Mouse (Mus musculus) heart, embryonic 15.5 days (tissue): Measurements from ENCODE around the gene Hoxd8. TPM values are rescaled to one million over a fixed set of nuclear protein-coding genes. Genes with fewer than 3 reads are reported as not detected.
A peak's percentile ranks its signal among the peaks of the same experiment; 100 is the strongest.

ENCODE experiments used
- ATAC-seq: fragments of 200-750 bp; cut with Nextera tagmentation; replicated peaks from 2 replicates; pipeline ENCODE4 v1.8.0; 2017; ENCODE audit warnings: low read depth, moderate TSS enrichment; ENCODE audit not compliant: insufficient number of reproducible peaks, insufficient read depth, low FRiP score
- H3K27ac ChIP-seq: fragments of 300-500 bp; sonication (generic); 2 replicates; pipeline ENCODE4 v1.5.1; 2015; ENCODE audit warnings: mild to moderate bottlenecking, inconsistent platforms
- H3K27me3 ChIP-seq: fragments of 300-500 bp; sonication (generic); 2 replicates; pipeline ENCODE4 v1.6.1; 2015; ENCODE audit warnings: inconsistent platforms
- H3K36me3 ChIP-seq: fragments of 300-500 bp; sonication (generic); 2 replicates; pipeline ENCODE4 v1.6.1; 2015; ENCODE audit warnings: mild to moderate bottlenecking, inconsistent platforms
- H3K4me1 ChIP-seq: fragments of 300-500 bp; sonication (generic); replicated peaks from 2 replicates; pipeline ENCODE4 v1.6.1; 2015; ENCODE audit warnings: inconsistent platforms
- H3K4me2 ChIP-seq: fragments of 300-500 bp; sonication (generic); 2 replicates; pipeline ENCODE4 v1.6.1; 2015; ENCODE audit warnings: inconsistent platforms, mild to moderate bottlenecking, moderate library complexity
- H3K4me3 ChIP-seq: fragments of 300-500 bp; sonication (generic); 2 replicates; pipeline ENCODE4 v1.5.1; 2015; ENCODE audit warnings: mild to moderate bottlenecking, inconsistent platforms
- H3K9ac ChIP-seq: fragments of 300-500 bp; sonication (generic); 2 replicates; pipeline ENCODE4 v1.6.1; 2015; ENCODE audit warnings: mild to moderate bottlenecking, inconsistent platforms
- H3K9me3 ChIP-seq: fragments of 300-500 bp; sonication (generic); replicated peaks from 2 replicates; pipeline ENCODE4 v1.6.1; 2016; ENCODE audit warnings: inconsistent platforms
- WGBS: fragments of 180-500 bp; shearing (Covaris S2); methylation state at CpG from one replicate; pipeline ENCODE4 v1.1.7; 2015; ENCODE audit warnings: mixed read lengths; 5-methylcytosine and 5-hydroxymethylcytosine counted together
- polyA plus RNA-seq: library from polyadenylated mRNA; unstranded; fragments of >200 nt; fragmentation: Nextera tagmentation; extraction: Ambion mirVana; gene quantifications from 2 replicates; pipeline ENCODE4 v1.2.1, GENCODE M21; 2015

The Hoxd8 gene
- polyA plus RNA-seq, 1 experiment from 2014 or later: 0.24 TPM

GRCm38 (mm10) chr2:74696442-74697335 lies 7.7 kb upstream of the Hoxd8 start:
- Histone ChIP-seq H3K9me3 (no peaks in the 10 kb centered on the region), H3K4me3 (no peak overlapping the region), H3K9ac (no peak overlapping the region), H3K36me3 (no peaks in the 10 kb centered on the region), H3K27ac (no peak overlapping the region), H3K4me2 (no peak overlapping the region), H3K27me3 (peaks cover 100% of the 10 kb centered on the region), H3K4me1 (peaks cover 16% of the 10 kb centered on the region)
- ATAC-seq: no peak
- WGBS: 5% methylated on average over 34 of the region's 34 CpGs

- H3K27ac ChIP-seq: no peak within 1 kb of the TSS
- peak within 1 kb of the TSS; percentile 44 for H3K4me3 ChIP-seq
- no peak within 1 kb of the TSS for H3K9ac ChIP-seq
- no peak; the same call in 1 of the 2 replicates for ATAC-seq
- H3K4me2 ChIP-seq: peak within 1 kb of the TSS; percentile 64
- H3K27me3 ChIP-seq: peaks cover 99% of the 10 kb centered on the region
- under 1% methylated on average over 43 of the region's 43 CpGs for WGBS
- no peaks in the 10 kb centered on the region for H3K36me3 ChIP-seq
- H3K9me3 ChIP-seq: no peaks in the 10 kb centered on the region
- peaks cover 14% of the 10 kb centered on the region for H3K4me1 ChIP-seq
Observed at GRCm38 (mm10) chr2:74697567-74698121, 6.8 kb upstream of the Hoxd8 start, which contains the start of gene Hoxd9. Gene Hoxd9 (plus strand): TSS chr2:74697727.

GRCm38 (mm10) chr2:74698201-74699052 lies 6.0 kb upstream of the Hoxd8 start:
- no peaks in the 10 kb centered on the region for H3K9me3 ChIP-seq
- peak overlapping the region; percentile 44 for H3K4me3 ChIP-seq
- H3K4me1 ChIP-seq: peaks cover 14% of the 10 kb centered on the region
- H3K27me3 ChIP-seq: peaks cover 99% of the 10 kb centered on the region
- H3K36me3 ChIP-seq: no peaks in the 10 kb centered on the region
- H3K27ac ChIP-seq: no peak overlapping the region
- no peak overlapping the region for H3K9ac ChIP-seq
- ATAC-seq: no peak
- under 1% methylated on average over 67 of the region's 86 CpGs for WGBS
- peak overlapping the region; percentile 64 for H3K4me2 ChIP-seq

GRCm38 (mm10) chr2:74699053-74699430 lies 5.4 kb upstream of the Hoxd8 start:
- Histone ChIP-seq H3K27ac (no peak overlapping the region), H3K4me3 (no peak overlapping the region; the same call in 1 of the 2 replicates), H3K27me3 (peaks cover 99% of the 10 kb centered on the region), H3K9ac (no peak overlapping the region), H3K36me3 (no peaks in the 10 kb centered on the region), H3K9me3 (no peaks in the 10 kb centered on the region), H3K4me1 (peaks cover 14% of the 10 kb centered on the region), H3K4me2 (0 out of 2 replicates have a peak overlapping the region, but pooled peaks have one; percentile 64)
- WGBS: 3% methylated on average over 17 of the region's 17 CpGs
- no peak for ATAC-seq

- Histone ChIP-seq H3K4me1 (peaks cover 19% of the 10 kb centered on the region), H3K27me3 (peaks cover 99% of the 10 kb centered on the region), H3K4me3 (no peak overlapping the region), H3K9ac (no peak overlapping the region), H3K36me3 (no peaks in the 10 kb centered on the region), H3K27ac (no peak overlapping the region), H3K4me2 (no peak overlapping the region), H3K9me3 (no peaks in the 10 kb centered on the region)
- ATAC-seq: no peak
- WGBS: 6% methylated on average over 23 of the region's 23 CpGs
Observed at GRCm38 (mm10) chr2:74699664-74700545, 4.5 kb upstream of the Hoxd8 start.

GRCm38 (mm10) chr2:74700546-74701112 lies 3.8 kb upstream of the Hoxd8 start:
- H3K4me3 ChIP-seq: no peak overlapping the region
- H3K9me3 ChIP-seq: no peaks in the 10 kb centered on the region
- 7% methylated on average over 22 of the region's 22 CpGs for WGBS
- no peak overlapping the region for H3K4me2 ChIP-seq
- peaks cover 99% of the 10 kb centered on the region for H3K27me3 ChIP-seq
- no peak overlapping the region for H3K27ac ChIP-seq
- no peaks in the 10 kb centered on the region for H3K36me3 ChIP-seq
- H3K9ac ChIP-seq: no peak overlapping the region
- H3K4me1 ChIP-seq: peaks cover 27% of the 10 kb centered on the region
- ATAC-seq: no peak

- 14% methylated on average over 17 of the region's 17 CpGs for WGBS
- Histone ChIP-seq H3K4me2 (no peak overlapping the region), H3K27ac (no peak overlapping the region), H3K36me3 (no peaks in the 10 kb centered on the region), H3K4me3 (no peak overlapping the region), H3K27me3 (peaks cover 98% of the 10 kb centered on the region), H3K9me3 (no peaks in the 10 kb centered on the region), H3K4me1 (peaks cover 28% of the 10 kb centered on the region), H3K9ac (no peak overlapping the region)
- no peak for ATAC-seq
Observed at GRCm38 (mm10) chr2:74701949-74702819, 2.2 kb upstream of the Hoxd8 start.

- no peak overlapping the region for H3K4me2 ChIP-seq
- 31% methylated on average over 6 of the region's 6 CpGs for WGBS
- H3K4me1 ChIP-seq: peaks cover 24% of the 10 kb centered on the region
- no peak for ATAC-seq
- no peak overlapping the region for H3K4me3 ChIP-seq
- H3K9me3 ChIP-seq: no peaks in the 10 kb centered on the region
- H3K36me3 ChIP-seq: no peaks in the 10 kb centered on the region
- peaks cover 98% of the 10 kb centered on the region for H3K27me3 ChIP-seq
- no peak overlapping the region for H3K9ac ChIP-seq
- H3K27ac ChIP-seq: no peak overlapping the region
Observed at GRCm38 (mm10) chr2:74702820-74703219, 1.6 kb upstream of the Hoxd8 start.

GRCm38 (mm10) chr2:74703317-74703716 lies 1.1 kb upstream of the Hoxd8 start:
- no peak overlapping the region for H3K4me2 ChIP-seq
- H3K9me3 ChIP-seq: no peaks in the 10 kb centered on the region
- WGBS: 16% methylated on average over 10 of the region's 10 CpGs
- no peak overlapping the region for H3K27ac ChIP-seq
- no peak overlapping the region for H3K4me3 ChIP-seq
- peaks cover 98% of the 10 kb centered on the region for H3K27me3 ChIP-seq
- peaks cover 19% of the 10 kb centered on the region for H3K4me1 ChIP-seq
- H3K9ac ChIP-seq: no peak overlapping the region
- no peak for ATAC-seq
- H3K36me3 ChIP-seq: no peaks in the 10 kb centered on the region
